Mouse (Mus musculus) adrenal gland, postnatal 10 days (tissue): ENCODE measurements around the gene Pi4ka. TPM values are rescaled to one million over a fixed set of nuclear protein-coding genes. Genes with fewer than 3 reads are reported as not detected.

ENCODE experiments used
- DNase-seq: peaks from one replicate; pipeline ENCODE4 v3.0.0; 2021; ENCODE audit warnings: mixed read lengths
- total RNA-seq, 2 experiments: library from RNA; stranded (reverse); gene quantifications; 2 replicates each; pipeline ENCODE4 v1.2.3; 2021

The Pi4ka gene
- total RNA-seq, 2 experiments from 2014 or later, result 61.7 to 73.1 TPM

DNA sequence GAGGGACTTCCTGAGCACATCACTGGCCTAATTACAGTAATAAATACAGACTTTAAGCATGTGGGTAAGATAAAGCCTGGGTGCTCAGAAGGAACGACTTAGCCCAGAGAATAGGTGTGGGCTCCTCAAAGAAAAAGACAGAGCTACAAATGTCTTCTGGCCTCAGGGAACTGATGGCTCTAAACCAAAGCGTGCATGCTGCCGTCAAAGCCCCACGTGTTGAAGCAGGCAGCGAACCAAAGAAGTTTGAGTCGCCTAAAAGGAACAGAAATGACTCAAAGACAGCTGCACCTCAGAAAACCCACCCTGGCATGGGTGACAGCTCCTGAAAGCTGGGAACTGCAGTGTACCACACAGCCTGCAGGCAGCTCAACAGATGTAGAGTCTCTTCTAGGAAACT, 134.3 kb downstream of the Pi4ka start:
- DNase-seq, result no peak

GRCm38 (mm10) chr16:17271124-17271523, 135.0 kb downstream of the Pi4ka start:
- DNase-seq, result peak; percentile 67

GRCm38 (mm10) chr16:17269872-17270271, 136.2 kb downstream of the Pi4ka start:
- no peak for DNase-seq

GRCm38 (mm10) chr16:17267937-17268336, 138.2 kb downstream of the Pi4ka start:
- DNase-seq, result no peak

DNA sequence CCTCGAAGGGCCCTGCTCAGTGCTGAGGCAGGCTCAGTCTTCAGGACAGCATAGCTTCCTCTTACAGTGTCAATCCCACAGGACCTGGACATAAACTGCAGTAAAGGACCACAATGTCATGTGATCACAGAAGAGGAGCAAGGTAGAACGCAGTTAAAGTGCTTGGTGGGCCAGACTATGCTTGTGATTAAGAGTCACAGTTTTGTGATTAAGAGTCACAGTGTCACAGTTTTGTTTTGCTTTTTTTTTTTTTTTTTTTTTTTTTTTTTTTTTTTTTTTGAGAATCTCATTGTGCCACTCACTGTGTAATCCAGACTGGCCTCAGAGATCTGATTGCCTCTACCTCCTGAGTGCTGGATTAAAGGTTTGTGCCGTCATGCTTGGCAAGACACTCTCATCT, 140.0 kb downstream of the Pi4ka start:
- no peak for DNase-seq

DNA sequence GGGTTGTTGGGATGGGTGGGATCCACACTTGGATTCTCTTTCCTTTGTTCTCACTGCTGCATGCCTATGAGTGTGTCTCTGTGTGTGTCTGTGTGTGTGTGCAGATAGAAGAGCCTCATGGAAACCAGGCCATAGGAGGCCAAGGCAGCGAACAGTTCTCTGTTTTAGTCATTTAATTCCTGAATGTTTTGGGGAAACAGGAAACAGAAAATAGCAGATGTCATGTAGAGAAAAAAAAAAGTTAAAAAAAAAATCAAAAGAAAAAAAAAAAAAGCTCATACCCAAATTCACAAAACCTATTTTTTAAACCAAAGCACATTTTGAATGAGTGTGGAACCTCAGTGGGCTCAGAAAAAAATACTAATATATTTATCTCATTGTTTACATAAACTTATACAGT, 144.8 kb downstream of the Pi4ka start:
- DNase-seq, result no peak

- DNase-seq, result no peak
These were observed 147.2 kb downstream of the Pi4ka start for GRCm38 (mm10) chr16:17258917-17259316.

- DNase-seq, result peak; percentile 56
These were observed 148.7 kb downstream of the Pi4ka start for GRCm38 (mm10) chr16:17257359-17257821.

DNA sequence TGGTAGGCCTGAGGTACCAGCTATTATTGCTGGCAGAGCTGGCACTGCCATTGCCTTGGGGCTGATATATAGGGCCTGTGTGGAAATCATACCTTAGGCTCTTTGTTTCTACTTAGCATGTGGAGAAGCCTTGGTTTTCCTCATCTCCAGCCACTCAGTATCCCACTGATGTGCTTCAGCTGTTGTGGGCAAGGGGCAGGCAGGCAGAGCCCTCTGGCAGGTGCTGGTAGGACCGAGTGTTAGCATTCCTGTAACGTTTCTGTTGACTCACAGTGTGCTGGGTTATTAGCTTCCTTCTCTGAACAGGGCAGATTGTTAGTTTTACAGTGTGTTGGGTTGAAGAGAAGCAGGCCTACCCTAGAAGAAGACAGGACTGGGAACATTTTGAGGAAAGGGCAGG, 150.8 kb downstream of the Pi4ka start:
- no peak for DNase-seq

DNA sequence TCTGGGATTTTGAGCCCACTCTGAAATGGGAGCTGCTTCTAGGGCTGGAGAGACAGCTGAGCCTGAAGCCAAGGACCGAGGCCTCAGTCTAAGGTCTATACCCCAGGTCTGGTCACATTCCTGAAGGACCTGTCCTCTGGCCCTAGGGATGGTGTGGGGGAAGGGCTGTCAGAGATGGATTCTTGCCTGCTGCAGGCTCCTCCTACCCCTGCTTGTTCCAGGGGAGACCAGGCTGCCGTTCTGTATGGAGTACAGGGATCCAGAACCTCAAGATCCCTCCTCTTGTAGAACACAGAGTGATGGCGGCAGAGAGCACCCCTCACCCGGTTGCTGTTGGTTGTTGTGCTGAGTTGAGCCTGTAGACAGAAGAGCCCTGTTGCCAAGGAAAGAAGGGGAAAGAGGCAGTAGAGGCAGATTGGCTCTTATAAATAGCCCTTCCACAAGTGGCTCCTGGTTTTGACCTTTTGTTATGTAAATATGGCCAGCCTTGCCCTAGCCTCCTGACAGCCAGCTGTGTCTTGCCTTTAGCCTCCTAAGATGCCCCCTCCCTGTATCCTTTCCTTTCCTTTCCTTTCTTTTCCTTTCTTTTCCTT, 152.0 kb downstream of the Pi4ka start:
- peak; percentile 24 for DNase-seq

GRCm38 (mm10) chr16:17252841-17253240, 153.3 kb downstream of the Pi4ka start:
- DNase-seq, result no peak

GRCm38 (mm10) chr16:17252086-17252726, 153.9 kb downstream of the Pi4ka start:
- no peak for DNase-seq

DNA sequence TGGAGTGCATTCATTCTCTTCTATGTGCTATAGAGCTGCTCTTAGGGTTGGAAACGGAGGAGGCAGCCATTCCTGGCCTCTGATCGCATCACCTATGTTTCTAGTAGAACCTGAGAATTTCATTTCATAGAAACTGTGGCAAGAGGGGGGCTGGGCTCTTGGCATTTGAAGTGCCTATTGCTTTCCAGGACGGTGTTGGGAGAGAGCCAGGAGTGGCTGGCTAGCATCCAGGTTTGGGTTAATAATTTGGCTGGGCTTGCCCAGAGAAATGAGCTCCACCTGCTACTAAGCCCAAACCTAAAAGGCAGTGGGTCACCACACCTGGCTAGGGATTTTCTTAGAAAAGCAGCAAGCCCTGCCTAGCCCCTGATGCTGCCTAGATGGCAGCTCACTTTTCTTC, 154.6 kb downstream of the Pi4ka start:
- DNase-seq, result peak; percentile 92

- peak; percentile 56 for DNase-seq
These were observed 157.0 kb downstream of the Pi4ka start for GRCm38 (mm10) chr16:17249135-17249534.

GRCm38 (mm10) chr16:17247727-17248126, 158.4 kb downstream of the Pi4ka start:
- peak; percentile 62 for DNase-seq

GRCm38 (mm10) chr16:17244996-17245395, 161.1 kb downstream of the Pi4ka start:
- no peak for DNase-seq

DNA sequence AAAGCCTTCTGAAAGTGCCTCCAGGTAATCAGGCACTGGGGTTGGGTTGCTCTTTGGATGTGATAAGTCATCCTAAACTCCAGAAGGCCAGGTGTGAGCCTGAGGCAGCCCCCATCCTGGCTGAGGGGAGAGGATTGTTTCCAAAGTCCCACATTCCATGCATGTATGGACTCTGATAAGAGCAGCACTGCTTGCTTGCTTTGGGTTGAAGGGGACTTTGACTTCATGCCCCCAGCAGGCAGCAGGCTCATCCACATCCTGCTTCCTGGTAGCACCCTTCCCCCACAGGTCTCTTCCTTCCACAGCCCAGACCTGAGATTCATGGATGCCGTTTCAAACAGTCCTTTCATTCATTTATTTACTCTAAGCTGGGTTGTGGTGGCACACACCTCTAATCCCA, 162.4 kb downstream of the Pi4ka start:
- no peak for DNase-seq

DNA sequence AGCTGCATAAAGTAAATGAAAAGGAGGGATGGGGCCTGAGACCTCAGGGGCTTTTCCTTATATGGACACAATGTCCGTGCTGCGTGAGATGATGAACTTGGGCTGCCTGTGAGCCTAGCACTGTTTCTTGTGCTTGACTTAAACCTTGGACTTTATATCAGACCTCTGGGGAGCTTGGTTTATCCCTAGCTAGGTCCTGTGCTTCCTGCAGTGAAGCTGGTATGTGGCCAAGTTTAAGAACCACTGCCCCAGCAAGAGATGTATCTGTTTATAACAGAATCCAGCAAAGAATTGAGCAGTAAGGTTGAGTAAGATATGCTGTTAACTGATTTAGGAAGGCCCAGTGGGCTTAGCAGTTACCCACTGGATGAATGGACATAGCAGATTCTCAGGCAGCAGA, 166.7 kb downstream of the Pi4ka start:
- DNase-seq, result no peak

GRCm38 (mm10) chr16:17237634-17238033, 168.5 kb downstream of the Pi4ka start:
- DNase-seq, result no peak

- DNase-seq, result peak; percentile 68
These were observed 171.0 kb downstream of the Pi4ka start for GRCm38 (mm10) chr16:17234916-17235665.

- DNase-seq, result peak; percentile 35
These were observed 171.6 kb downstream of the Pi4ka start for GRCm38 (mm10) chr16:17234499-17234895.

DNA sequence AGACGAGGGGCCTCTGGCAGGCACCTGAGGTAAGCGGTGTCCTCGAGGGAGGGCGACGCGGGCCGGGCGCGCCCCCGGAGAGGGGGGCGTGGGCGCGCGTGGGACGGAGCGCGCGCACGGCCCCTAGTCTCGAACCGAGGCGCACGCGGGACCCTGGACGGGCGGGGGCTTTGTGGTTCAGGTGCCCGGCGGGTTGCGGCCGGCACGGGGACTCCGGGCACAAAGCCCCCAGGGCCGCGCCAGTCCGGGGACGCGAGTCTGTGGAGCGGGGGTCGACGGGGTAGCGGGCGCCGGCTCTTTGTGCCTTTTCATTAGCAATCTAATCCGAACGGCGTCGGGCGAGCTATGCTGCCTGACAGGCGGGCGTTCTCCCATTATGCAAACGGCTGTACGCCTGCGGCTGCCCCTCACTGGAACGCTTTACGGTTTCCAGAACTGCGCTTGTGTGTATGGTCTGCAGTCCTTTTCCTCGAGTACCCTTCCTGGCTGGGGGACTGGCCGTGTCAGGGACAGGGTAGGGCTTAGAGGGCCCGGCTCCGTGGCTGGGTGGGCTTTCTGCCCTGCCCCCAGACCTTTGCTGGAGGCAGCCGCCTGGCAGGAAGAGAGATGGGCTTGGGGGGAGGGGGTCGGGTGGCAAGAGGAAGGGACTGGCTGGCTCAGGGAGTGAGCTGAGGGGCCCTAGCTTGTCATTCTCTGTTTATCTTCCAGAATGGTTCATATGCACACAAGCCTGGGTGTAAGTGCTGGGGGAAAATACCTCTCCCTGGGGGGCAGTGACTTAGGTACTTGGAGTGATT, 172.2 kb downstream of the Pi4ka start:
- DNase-seq, result peak; percentile 53
